Mouse (Mus musculus): ENCODE measurements around the gene Stk11. TPM values are rescaled to one million over a fixed set of nuclear protein-coding genes. Genes with fewer than 3 reads are reported as not detected.

Gene Stk11
- total RNA-seq, 1 experiment: 124 TPM

DNA sequence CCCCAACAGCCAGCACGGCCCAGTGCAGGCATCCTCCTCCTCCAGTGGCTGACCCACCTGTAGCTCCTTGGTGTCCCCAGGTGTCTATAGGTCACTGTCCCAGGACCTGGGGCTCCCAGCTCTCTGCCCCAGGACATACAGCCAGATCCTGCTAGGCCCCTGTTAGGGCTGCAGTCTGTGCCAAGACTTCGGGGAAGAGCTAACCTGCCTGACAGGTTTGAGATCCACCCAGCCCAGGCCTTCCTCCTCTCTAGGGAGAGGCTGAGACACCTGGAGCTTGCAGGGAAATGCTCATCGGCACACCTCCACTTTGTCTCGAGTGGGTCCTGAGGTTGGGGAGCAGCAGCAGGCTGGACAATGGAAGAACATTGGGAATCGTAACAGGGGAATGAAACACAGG lies 9.7 kb upstream of the Stk11 start:
- H3K27ac ChIP-seq (ENCODE audit: insufficient read depth, low read depth, low read length, poor library complexity, severe bottlenecking): no peak overlapping the region

GRCm38 (mm10) chr10:80107678-80108077 lies 7.9 kb upstream of the Stk11 start:
- Histone ChIP-seq H3K36me3 (ENCODE audit: control insufficient read depth, insufficient read depth, low read length, poor library complexity, severe bottlenecking) (no peaks in the 10 kb centered on the region), H3K4me3 (ENCODE audit: insufficient read depth in 1 of 2, low read depth in 1 of 2, low read length in 2 of 2, poor library complexity in 1 of 2, severe bottlenecking in 1 of 2) (no peak overlapping the region), H3K9ac (ENCODE audit: insufficient read depth, low read depth, low read length, poor library complexity, severe bottlenecking) (no peak overlapping the region), H3K4me1 (ENCODE audit: control insufficient read depth in 2 of 2, insufficient read depth in 2 of 2, low read length in 2 of 2, poor library complexity in 1 of 2) (peaks cover 0 to 12% of the 10 kb centered on the region in 2 experiments; a peak in 2 of 4 replicates), H3K9me3 (ENCODE audit: control insufficient read depth, insufficient read depth, low read depth, low read length) (no peaks in the 10 kb centered on the region), H3K27ac (ENCODE audit: insufficient read depth, low read depth, low read length, poor library complexity, severe bottlenecking) (no peak overlapping the region)
- DNase-seq (ENCODE audit: low read depth, low spot score): no peak
- TF ChIP-seq CHD2 (IDR thresholded peaks at IDR 0.05; ENCODE audit: low read depth, low read length): no peak
- in situ Hi-C loops (cut with MboI; ENCODE audit: low sequenced_read_pairs in 2 of 2, unreplicated experiment in 2 of 2): loop anchor here in 1 of 2 experiments (25.0 kb wide), 1 partner anchor 120 kb away; the partner anchor contains the start of genes Abca7, Cnn2 and Tmem259

More for the DNA sequence above, 9.7 kb upstream of the Stk11 start:
- in situ Hi-C loops (cut with MboI; ENCODE audit: low sequenced_read_pairs in 2 of 2, unreplicated experiment in 2 of 2): loop anchor here in 1 of 2 experiments (25.0 kb wide), 1 partner anchor 119 kb away; the partner anchor contains the start of genes Abca7, Cnn2 and Tmem259
- no peak for DNase-seq (ENCODE audit: low read depth, low spot score)
- H3K4me1 ChIP-seq (ENCODE audit: control insufficient read depth in 2 of 2, insufficient read depth in 2 of 2, low read length in 2 of 2, poor library complexity in 1 of 2): peaks cover 0 to 20% of the 10 kb centered on the region in 2 experiments; a peak in 2 of 4 replicates
- H3K9me3 ChIP-seq (ENCODE audit: control insufficient read depth, insufficient read depth, low read depth, low read length): no peaks in the 10 kb centered on the region
- H3K9ac ChIP-seq (ENCODE audit: insufficient read depth, low read depth, low read length, poor library complexity, severe bottlenecking): 0 out of 2 replicates have a peak overlapping the region, but pooled peaks have one; percentile 30
- no peaks in the 10 kb centered on the region for H3K36me3 ChIP-seq (ENCODE audit: control insufficient read depth, insufficient read depth, low read length, poor library complexity, severe bottlenecking)
- H3K4me3 ChIP-seq (ENCODE audit: insufficient read depth in 1 of 2, low read depth in 1 of 2, low read length in 2 of 2, poor library complexity in 1 of 2, severe bottlenecking in 1 of 2): no peak overlapping the region
- TF ChIP-seq MAFK (IDR thresholded peaks at IDR 0.05; ENCODE audit: insufficient read depth, low read depth, low read length): no peak

GRCm38 (mm10) chr10:80114341-80115284 lies 990 bp upstream of the Stk11 start:
- in situ Hi-C loops (cut with MboI; ENCODE audit: low sequenced_read_pairs in 2 of 2, unreplicated experiment in 2 of 2): loop anchor here in 1 of 2 experiments (25.0 kb wide), 1 partner anchor 127 kb away; the partner anchor contains the start of genes Abca7, Cnn2 and Tmem259
- peak overlapping the region; percentile 86 for H3K9ac ChIP-seq (ENCODE audit: insufficient read depth, low read depth, low read length, poor library complexity, severe bottlenecking)
- H3K4me1 ChIP-seq (ENCODE audit: control insufficient read depth in 2 of 2, insufficient read depth in 2 of 2, low read length in 2 of 2, poor library complexity in 1 of 2): peaks cover 2 to 12% of the 10 kb centered on the region in 2 experiments; a peak in 1 of 4 replicates
- H3K27ac ChIP-seq (ENCODE audit: insufficient read depth, low read depth, low read length, poor library complexity, severe bottlenecking): peak overlapping the region; percentile 5; the same call in 1 of the 2 replicates
- TF ChIP-seq HCFC1 (IDR thresholded peaks at IDR 0.05; ENCODE audit: borderline replicate concordance, insufficient read depth, low read length) (peak; percentile 61; the same call in 1 of the 2 replicates), ZNF384 (IDR thresholded peaks at IDR 0.05; ENCODE audit: low read depth, low read length) (no peak)
- H3K36me3 ChIP-seq (ENCODE audit: control insufficient read depth, insufficient read depth, low read length, poor library complexity, severe bottlenecking): peaks cover 18% of the 10 kb centered on the region
- DNase-seq (ENCODE audit: low read depth, low spot score): peak; percentile 93
- H3K9me3 ChIP-seq (ENCODE audit: control insufficient read depth, insufficient read depth, low read depth, low read length): no peaks in the 10 kb centered on the region
- peak overlapping the region; percentile 82 to 90 for H3K4me3 ChIP-seq (ENCODE audit: insufficient read depth in 1 of 2, low read depth in 1 of 2, low read length in 2 of 2, poor library complexity in 1 of 2, severe bottlenecking in 1 of 2)

- Histone ChIP-seq H3K36me3 (ENCODE audit: control insufficient read depth, insufficient read depth, low read length, poor library complexity, severe bottlenecking) (peaks cover 30% of the 10 kb centered on the region), H3K9me3 (ENCODE audit: control insufficient read depth, insufficient read depth, low read depth, low read length) (no peaks in the 10 kb centered on the region), H3K9ac (ENCODE audit: insufficient read depth, low read depth, low read length, poor library complexity, severe bottlenecking) (peak overlapping the region; percentile 95), H3K4me1 (ENCODE audit: control insufficient read depth in 2 of 2, insufficient read depth in 2 of 2, low read length in 2 of 2, poor library complexity in 1 of 2) (peaks cover 2 to 10% of the 10 kb centered on the region in 2 experiments; a peak in 1 of 4 replicates), H3K27ac (ENCODE audit: insufficient read depth, low read depth, low read length, poor library complexity, severe bottlenecking) (peak overlapping the region; percentile 61), H3K4me3 (ENCODE audit: insufficient read depth in 1 of 2, low read depth in 1 of 2, low read length in 2 of 2, poor library complexity in 1 of 2, severe bottlenecking in 1 of 2) (peak overlapping the region; percentile 93 to 97)
- in situ Hi-C loops (cut with MboI; ENCODE audit: low sequenced_read_pairs in 2 of 2, unreplicated experiment in 2 of 2): loop anchor here in 1 of 2 experiments (25.0 kb wide), 1 partner anchor 129 kb away; the partner anchor contains the start of genes Abca7, Cnn2 and Tmem259
- TF ChIP-seq CHD2 (IDR thresholded peaks at IDR 0.05; ENCODE audit: low read depth, low read length): no peak
- no peak for TF ChIP-seq ZC3H11A (IDR thresholded peaks at IDR 0.05; ENCODE audit: borderline replicate concordance, low read depth, low read length)
- TF ChIP-seq HCFC1 (IDR thresholded peaks at IDR 0.05; ENCODE audit: borderline replicate concordance, insufficient read depth, low read length): no peak
- no peak for TF ChIP-seq MAFK (IDR thresholded peaks at IDR 0.05; ENCODE audit: insufficient read depth, low read depth, low read length)
- TF ChIP-seq ZNF384 (IDR thresholded peaks at IDR 0.05; ENCODE audit: low read depth, low read length): no peak
- DNase-seq (ENCODE audit: low read depth, low spot score): no peak
These were observed 337 bp downstream of the Stk11 start for GRCm38 (mm10) chr10:80115944-80116335.
